Mouse (Mus musculus): Measurements from ENCODE around the gene Olfr769. TPM values are rescaled to one million over a fixed set of nuclear protein-coding genes. Genes with fewer than 3 reads are reported as not detected.

Olfr769 gene
- not detected in 2 replicates for polyA plus RNA-seq (2012)

DNA sequence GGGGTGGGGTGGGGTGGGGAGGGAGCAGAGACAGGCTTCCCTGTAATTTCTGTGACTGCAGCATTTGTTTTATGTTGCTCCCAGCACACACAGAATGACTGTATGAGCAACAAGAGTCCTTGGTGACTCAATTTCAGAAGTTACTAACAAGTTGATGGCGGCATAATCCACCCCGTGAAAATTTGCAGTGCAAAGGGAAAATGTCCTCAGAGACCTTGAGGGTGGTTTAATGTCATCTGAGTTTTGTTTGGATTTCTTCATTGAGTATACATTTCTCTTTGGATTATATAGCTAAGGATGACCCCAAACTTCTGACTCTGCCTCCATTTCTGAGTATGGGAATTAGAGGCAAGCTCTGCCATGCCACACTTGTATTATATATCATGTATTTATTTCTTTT is at the start of gene Olfr769:
Olfr769 (minus strand) TSS at position 101 of the 400 bp plus-strand sequence.

DNA sequence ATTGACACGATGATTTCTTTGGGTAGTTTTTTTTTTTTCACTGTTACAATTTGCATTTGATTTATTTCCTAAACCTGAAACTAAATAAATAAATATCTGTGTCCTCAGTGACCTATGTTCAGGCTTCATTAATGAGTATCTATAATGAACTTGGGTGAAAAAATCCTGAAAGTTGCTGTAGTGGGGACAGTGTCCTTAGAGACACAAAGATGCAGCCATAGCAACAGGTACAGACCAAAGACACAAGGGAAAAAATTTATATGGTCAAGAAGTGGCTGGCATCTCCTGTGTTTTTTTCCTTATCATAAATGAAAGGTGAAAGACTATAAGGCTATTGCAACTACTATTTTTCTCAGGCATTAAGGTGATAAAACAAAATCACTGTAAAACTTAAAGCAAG is 47.0 kb upstream of the Olfr769 start, which contains the start of gene Olfr771:
Olfr771 (minus strand) TSS at position 101 of the 400 bp plus-strand sequence.

GRCm38 (mm10) chr10:129138898-129139297 is 21.2 kb upstream of the Olfr769 start, which contains the start of gene Olfr770:
Olfr770 (minus strand) TSS chr10:129138998.

GRCm38 (mm10) chr10:129099275-129099674 is 18.4 kb downstream of the Olfr769 start, which contains the start of gene Olfr768:
Olfr768 (minus strand) TSS chr10:129099375.

GRCm38 (mm10) chr10:129082810-129083209 is 34.9 kb downstream of the Olfr769 start, which contains the start of gene Olfr767:
Olfr767 (minus strand) TSS chr10:129082910.

GRCm38 (mm10) chr10:129068877-129069276 is 48.8 kb downstream of the Olfr769 start, which contains the start of gene Olfr766-ps1:
Olfr766-ps1 (minus strand) TSS chr10:129068977.

Other genes with a start within 250 kb of the Olfr769 start
- gene Gdf11, start 226.1 kb downstream of the Olfr769 start, polyA plus RNA-seq (2012): 0.11 and 0.16 TPM in 2 replicates
- 48.8 and 52.5 TPM in 2 replicates for gene Cd63, start 216.9 kb downstream of the Olfr769 start, polyA plus RNA-seq (2012)
- 2.5 and 3.0 TPM in 2 replicates for gene Rdh5, start 195.0 kb downstream of the Olfr769 start, polyA plus RNA-seq (2012)
- gene Bloc1s1, start 193.8 kb downstream of the Olfr769 start, polyA plus RNA-seq (2012): 264 and 304 TPM in 2 replicates
- 0.04 and 0.10 TPM in 2 replicates for gene Itga7, start 184.0 kb downstream of the Olfr769 start, polyA plus RNA-seq (2012)
- not detected in 2 replicates for gene Mettl7b, start 156.9 kb downstream of the Olfr769 start, polyA plus RNA-seq (2012)
- not detected in 2 replicates for gene Olfr9, start 128.4 kb downstream of the Olfr769 start, polyA plus RNA-seq (2012)
- gene Olfr763, start 107.1 kb downstream of the Olfr769 start, polyA plus RNA-seq (2012): not detected in 2 replicates
- not detected in 2 replicates for gene Olfr764-ps1, start 78.0 kb downstream of the Olfr769 start, polyA plus RNA-seq (2012)
- not detected in 2 replicates for gene Olfr765, start 67.9 kb downstream of the Olfr769 start, polyA plus RNA-seq (2012)
- gene Olfr766-ps1, start 48.9 kb downstream of the Olfr769 start, polyA plus RNA-seq (2012): not detected in 2 replicates
- not detected in 2 replicates for gene Olfr767, start 35.0 kb downstream of the Olfr769 start, polyA plus RNA-seq (2012)
- gene Olfr768, start 18.5 kb downstream of the Olfr769 start, polyA plus RNA-seq (2012): 0.02 TPM in 1 of 2 replicates, not detected in the other
- gene Olfr770, start 21.1 kb upstream of the Olfr769 start, polyA plus RNA-seq (2012): not detected in 2 replicates
- gene Olfr771, start 46.9 kb upstream of the Olfr769 start, polyA plus RNA-seq (2012): not detected in 2 replicates
- gene Olfr772, start 60.1 kb upstream of the Olfr769 start, polyA plus RNA-seq (2012): not detected in 2 replicates
- not detected in 2 replicates for gene Olfr773, start 69.6 kb upstream of the Olfr769 start, polyA plus RNA-seq (2012)
- not detected in 2 replicates for gene Olfr774, start 118.3 kb upstream of the Olfr769 start, polyA plus RNA-seq (2012)
- gene Olfr775, start 130.6 kb upstream of the Olfr769 start, polyA plus RNA-seq (2012): not detected in 2 replicates
- not detected in 2 replicates for gene Olfr776, start 141.3 kb upstream of the Olfr769 start, polyA plus RNA-seq (2012)
- gene Olfr777, start 153.6 kb upstream of the Olfr769 start, polyA plus RNA-seq (2012): not detected in 2 replicates
- gene Olfr780, start 200.3 kb upstream of the Olfr769 start, polyA plus RNA-seq (2012): not detected in 2 replicates
- gene Olfr781, start 211.0 kb upstream of the Olfr769 start, polyA plus RNA-seq (2012): not detected in 2 replicates
- 0.04 TPM in 1 of 2 replicates, not detected in the other for gene Olfr782, start 231.0 kb upstream of the Olfr769 start, polyA plus RNA-seq (2012)

Measured in megakaryocyte-erythroid progenitor cell, adult 5 weeks (primary cell).